Mouse (Mus musculus): ENCODE results near the gene Cfap73. TPM values are rescaled to one million over a fixed set of nuclear protein-coding genes. Genes with fewer than 3 reads are reported as not detected.

Gene Cfap73
- total RNA-seq, 2 experiments from 2014 or later, result not detected

- DNase-seq (ENCODE audit: low spot score in 2 of 2), result no peak
These were observed 13.9 kb upstream of the Cfap73 start for GRCm38 (mm10) chr5:120647814-120648491.

GRCm38 (mm10) chr5:120647361-120647760 lies 13.3 kb upstream of the Cfap73 start:
- DNase-seq (ENCODE audit: low spot score in 2 of 2), result no peak

DNA sequence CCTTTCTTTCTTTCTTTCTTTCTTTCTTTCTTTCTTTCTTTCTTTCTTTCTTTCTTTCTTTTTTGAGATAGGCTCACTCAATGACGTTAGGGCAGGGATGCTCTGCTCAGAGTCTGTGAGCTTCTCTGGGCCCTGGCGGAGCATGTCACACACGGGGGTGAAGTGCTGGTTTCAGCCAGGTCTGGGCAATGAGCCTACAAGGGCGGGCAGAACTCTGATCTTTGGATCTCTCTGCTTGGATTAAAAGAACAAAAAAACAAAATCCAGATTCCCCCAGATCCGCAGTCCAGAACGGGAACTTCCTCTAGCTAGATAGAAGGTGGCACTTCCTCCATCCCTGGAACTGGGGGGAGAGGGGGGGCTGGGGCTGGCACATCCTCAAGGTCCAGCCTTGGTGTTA lies 11.8 kb upstream of the Cfap73 start:
- no peak for DNase-seq (ENCODE audit: low spot score in 2 of 2)

- DNase-seq (ENCODE audit: low spot score in 2 of 2), result no peak
These were observed 10.2 kb upstream of the Cfap73 start for GRCm38 (mm10) chr5:120644227-120644626.

GRCm38 (mm10) chr5:120643365-120644085 lies 9.5 kb upstream of the Cfap73 start:
- DNase-seq (ENCODE audit: low spot score in 2 of 2), result no peak

GRCm38 (mm10) chr5:120640094-120640493 lies 6.1 kb upstream of the Cfap73 start:
- no peak for DNase-seq (ENCODE audit: low spot score in 2 of 2)

DNA sequence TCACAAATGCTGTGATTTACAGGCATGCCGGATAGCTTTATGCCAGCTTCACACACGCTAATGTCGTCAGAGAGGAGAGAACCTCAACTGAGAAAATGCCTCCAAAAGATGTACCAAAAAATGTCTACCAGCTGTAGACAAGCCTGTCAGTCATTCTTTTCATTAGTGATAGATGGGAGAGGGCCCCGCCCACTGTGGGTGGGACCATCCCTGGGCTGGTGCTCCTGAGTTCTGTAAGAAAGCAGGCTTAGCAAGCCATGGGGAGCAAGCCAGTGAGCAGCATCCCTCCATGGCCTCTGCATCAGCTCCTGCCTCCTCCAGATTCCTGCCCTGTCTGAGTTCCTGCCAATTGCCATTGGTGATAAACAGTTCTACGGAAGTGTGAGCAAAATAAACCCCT lies 1.6 kb upstream of the Cfap73 start:
- DNase-seq (ENCODE audit: low spot score in 2 of 2), result no peak

GRCm38 (mm10) chr5:120634860-120635259 lies 825 bp upstream of the Cfap73 start:
- DNase-seq (ENCODE audit: low spot score in 2 of 2), result no peak

DNA sequence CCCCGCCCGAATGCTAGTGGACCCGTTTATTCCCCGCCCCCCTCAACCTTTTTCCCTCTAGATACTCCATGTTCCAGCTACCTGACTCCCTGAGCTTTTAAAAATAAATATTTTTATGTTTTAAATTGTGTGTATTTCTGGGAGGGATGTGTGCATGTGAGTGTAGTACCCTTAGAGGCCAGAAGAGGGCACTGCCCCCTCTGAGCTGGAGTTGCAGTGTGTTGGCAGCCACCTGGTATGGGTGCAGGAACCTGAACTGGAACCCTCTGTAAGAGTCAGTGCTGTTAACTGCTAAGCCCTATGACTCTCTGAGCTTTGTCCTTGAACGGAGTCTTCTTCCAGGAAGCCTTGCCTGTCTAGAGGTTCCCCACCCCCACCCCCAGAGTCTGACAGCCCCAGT lies 2.1 kb downstream of the Cfap73 start:
- no peak for DNase-seq (ENCODE audit: low spot score in 2 of 2)

GRCm38 (mm10) chr5:120631128-120631527 lies 2.9 kb downstream of the Cfap73 start:
- DNase-seq (ENCODE audit: low spot score in 2 of 2), result no peak

DNA sequence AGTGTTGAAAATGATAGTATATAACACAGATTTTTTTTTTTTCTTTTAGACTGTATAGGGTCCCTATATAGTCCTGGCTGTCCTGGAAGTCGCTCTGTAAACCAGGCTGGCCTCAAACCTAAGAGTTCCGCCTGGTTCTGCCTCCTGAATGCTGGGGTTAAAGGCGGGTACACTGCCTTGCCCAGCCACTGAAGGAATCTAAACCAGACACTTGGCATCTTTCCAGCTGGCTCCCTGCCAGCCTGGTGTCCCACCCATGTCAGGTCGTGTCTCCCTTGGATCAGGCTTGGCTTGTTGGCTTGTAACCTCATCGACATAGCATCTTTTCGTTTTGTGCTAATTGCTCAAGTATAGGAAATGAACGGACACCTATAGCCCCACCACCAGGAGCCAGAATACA lies 5.4 kb downstream of the Cfap73 start:
- no peak for DNase-seq (ENCODE audit: low spot score in 2 of 2)

DNA sequence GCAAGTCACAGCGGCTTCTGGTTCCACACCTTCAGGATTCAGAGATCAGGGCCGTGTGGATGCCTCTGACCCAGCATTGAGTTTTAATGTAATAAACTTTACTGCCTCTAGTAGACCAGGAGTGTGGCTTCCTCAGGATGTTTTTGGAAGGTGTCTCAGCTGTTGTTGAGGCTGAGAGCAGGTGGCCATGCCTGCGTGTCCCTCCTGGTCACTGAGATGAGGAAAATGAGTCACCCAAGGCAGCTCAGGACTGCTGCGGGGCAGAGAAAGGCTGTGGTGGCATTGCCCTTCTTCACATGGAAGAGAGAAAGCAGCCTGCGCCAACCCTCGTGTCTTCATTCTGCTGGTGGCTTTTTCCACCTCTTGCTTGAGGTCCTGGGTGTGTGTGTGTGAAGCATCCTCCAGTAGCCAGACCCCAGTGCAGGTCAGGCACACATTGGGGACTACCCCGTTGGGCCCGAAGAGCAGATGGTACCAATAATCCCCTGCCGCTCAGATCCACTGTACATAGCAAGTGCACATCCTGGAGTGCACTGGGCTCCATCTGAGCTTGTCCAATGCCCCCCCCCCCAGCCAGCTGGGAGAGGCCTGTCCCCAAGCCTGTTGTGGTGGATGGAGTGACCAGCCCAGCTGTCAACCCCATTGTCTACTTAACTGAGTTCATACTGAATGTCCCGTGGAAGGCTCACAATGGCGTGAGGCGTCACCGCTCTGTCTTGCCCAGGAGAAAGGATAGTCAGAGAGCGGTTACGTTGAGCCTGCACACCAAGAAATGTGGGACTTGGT lies 6.3 kb downstream of the Cfap73 start:
- no peak for DNase-seq (ENCODE audit: low spot score in 2 of 2)

DNA sequence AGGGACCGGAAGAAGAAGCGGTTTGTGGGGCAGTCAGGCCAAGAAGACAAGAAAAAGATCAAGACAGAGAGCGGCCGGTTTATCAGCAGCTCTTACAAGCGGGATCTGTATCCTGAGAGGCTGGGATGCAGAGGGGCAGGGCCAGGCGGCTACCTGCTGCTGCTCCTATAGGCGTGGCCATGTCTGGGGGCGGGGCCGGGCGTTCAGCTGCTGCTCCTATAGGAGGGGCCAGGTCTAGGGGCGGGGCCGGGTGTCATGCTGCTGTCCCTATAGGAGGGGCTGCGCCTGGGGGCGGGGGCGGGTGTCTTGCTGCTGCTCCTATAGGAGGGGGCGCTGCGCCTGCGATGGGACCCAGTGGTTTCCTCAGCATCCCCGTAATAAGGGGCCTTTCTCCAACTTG lies 7.6 kb downstream of the Cfap73 start:
- DNase-seq (ENCODE audit: low spot score in 2 of 2), result no peak

- no peak for DNase-seq (ENCODE audit: low spot score in 2 of 2)
These were observed 9.6 kb downstream of the Cfap73 start for GRCm38 (mm10) chr5:120624427-120624826.

DNA sequence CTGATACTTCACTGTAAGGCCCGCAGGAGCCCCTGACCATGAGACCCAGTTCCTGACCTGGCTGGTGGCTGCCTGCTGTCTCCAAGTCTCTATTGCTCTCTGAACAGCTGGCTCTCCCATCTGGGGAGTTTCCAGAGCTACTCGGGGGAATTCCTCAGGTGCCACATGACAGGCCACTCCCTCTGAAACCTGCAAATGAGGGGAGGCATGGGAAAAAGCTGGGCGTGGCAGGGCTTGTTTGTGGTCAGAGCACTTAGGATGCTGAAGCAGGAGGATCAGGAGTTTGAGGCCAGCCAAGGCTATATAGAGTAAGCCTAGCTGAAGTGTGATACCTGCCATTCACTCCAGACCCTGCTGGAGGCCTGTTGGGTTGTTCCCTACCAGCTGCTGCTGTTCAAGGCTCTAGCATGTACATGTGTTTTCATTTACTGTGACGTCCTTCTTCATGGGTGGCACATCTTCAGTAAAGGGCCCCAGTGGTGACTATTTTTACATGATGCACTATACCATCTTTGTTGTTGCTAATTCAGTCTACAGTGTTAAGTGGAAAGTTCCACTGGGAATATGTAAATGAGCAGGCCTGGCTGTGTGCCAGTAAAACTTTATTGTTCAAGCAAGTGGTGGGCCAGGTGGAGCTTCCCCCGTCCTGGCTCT lies 11.7 kb downstream of the Cfap73 start:
- no peak for DNase-seq (ENCODE audit: low spot score in 2 of 2)

GRCm38 (mm10) chr5:120621846-120622197 lies 12.2 kb downstream of the Cfap73 start:
- no peak for DNase-seq (ENCODE audit: low spot score in 2 of 2)

DNA sequence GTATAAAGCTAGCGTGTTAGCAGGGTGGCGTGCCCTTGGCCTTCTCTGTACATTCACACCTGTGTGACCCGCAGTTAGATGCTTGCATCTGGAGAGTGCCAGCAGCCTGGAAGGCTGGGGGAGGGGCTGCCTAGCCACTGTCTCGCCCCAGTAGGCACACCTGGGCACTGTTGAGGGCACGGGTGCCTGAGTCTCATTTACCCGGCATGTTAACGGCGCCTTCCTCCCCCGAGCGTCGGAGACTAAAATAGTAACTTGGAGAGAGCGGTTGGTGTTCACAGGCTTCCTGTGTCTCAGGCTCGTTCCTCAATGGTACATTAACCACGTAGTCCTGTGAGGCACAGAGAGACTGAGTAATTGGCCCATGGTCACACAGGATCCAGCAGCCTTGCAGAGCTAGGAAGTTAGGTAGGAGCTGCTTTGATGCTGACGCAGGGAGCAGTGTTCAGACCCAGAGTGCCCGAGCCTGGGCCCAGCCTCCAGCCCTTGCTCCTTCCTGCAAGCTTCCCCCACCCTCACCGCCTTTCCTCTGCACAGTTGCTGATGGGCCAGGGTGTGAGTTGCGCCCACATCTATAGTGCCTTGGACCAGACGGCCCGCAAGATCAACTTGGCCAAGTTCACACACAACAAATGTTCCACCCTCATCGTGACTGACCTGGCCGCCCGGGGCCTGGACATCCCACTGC lies 12.8 kb downstream of the Cfap73 start:
- no peak for DNase-seq (ENCODE audit: low spot score in 2 of 2)

- DNase-seq (ENCODE audit: low spot score in 2 of 2), result peak; percentile 59 to 75
These were observed 13.5 kb downstream of the Cfap73 start for GRCm38 (mm10) chr5:120620375-120621077.

DNA sequence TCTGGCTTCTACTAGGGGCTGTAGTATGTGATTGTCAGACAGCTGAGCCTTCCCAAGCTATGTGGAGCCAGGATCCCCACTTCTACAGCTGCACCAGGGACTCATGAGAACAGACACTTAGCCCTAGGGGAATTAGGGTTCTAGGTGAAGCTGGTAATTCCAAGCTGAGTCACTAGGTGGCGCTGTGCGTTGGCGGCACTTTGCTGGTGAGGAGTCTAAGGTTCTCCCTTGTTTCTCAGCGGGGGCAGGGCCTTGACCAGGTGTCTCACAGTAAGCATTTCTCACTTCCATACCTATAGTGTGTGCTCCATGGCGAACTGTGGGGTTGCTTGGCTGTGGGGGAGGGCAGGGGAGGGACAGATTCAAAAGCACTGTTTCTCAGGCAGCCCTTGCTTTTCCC lies 14.8 kb downstream of the Cfap73 start:
- DNase-seq (ENCODE audit: low spot score in 2 of 2), result no peak

DNA sequence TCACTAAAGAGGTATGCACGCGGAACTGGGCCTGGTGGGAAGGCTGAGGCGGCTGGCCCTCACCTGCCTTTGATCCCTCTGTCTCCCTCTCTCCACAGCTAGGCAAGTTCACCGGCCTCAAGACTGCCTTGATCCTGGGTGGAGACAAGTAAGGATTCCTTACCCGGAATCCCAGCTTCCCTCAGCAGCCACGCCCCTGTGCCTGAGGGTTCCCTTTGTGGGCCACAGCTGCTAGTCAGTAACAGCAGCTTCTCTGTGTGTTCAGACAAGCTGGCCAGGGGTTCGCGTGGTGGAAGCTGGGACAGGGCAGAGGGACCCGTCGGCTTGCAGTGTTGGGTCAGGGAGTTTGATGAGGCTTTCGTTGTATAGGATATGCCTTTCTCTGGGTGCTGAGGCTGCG lies 15.3 kb downstream of the Cfap73 start:
- DNase-seq (ENCODE audit: low spot score in 2 of 2), result no peak

Data from gastrocnemius, postnatal 4 days (tissue).